Mouse (Mus musculus) CH12.LX (cell line): Measurements from ENCODE around the gene Cabin1.

Experiments used
- CHD2 ChIP-seq: IDR thresholded peaks from 2 replicates; pipeline ENCODE4 v1.6.1; 2011; ENCODE audit warnings: low read length, improper control_type of control experiment
- CTCF ChIP-seq, 2 experiments: IDR thresholded peaks in 1 of 2; conservative IDR thresholded peaks in 1 of 2; 2 replicates each; pipeline ENCODE4 v1.5.1; 2011 to 2012; ENCODE audit warnings: low read depth in 2 of 2, low read length in 2 of 2, improper control_type of control experiment in 1 of 2, inconsistent platforms in 1 of 2, mild to moderate bottlenecking in 1 of 2, moderate library complexity in 1 of 2
- ELF1 ChIP-seq: IDR thresholded peaks from 2 replicates; pipeline ENCODE4 v1.6.1; 2014; ENCODE audit warnings: low read depth, mild to moderate bottlenecking, inconsistent platforms, low read length, improper control_type of control experiment
- JUN ChIP-seq: IDR thresholded peaks from 2 replicates; pipeline ENCODE4 v1.6.1; 2011; ENCODE audit warnings: low read depth, mild to moderate bottlenecking, low read length, improper control_type of control experiment, moderate library complexity; ENCODE audit not compliant: insufficient read depth
- MAX ChIP-seq: IDR thresholded peaks from 2 replicates; pipeline ENCODE4 v1.6.1; 2011; ENCODE audit warnings: low read length, improper control_type of control experiment
- NELFE ChIP-seq: IDR thresholded peaks from 2 replicates; pipeline ENCODE4 v1.6.1; 2011; ENCODE audit warnings: low read depth, low read length, improper control_type of control experiment
- PAX5 ChIP-seq: IDR thresholded peaks from 2 replicates; pipeline ENCODE4 v1.6.1; 2012; ENCODE audit warnings: low read length, inconsistent platforms, mixed read lengths
- POLR2A ChIP-seq: IDR thresholded peaks from 2 replicates; pipeline ENCODE4 v1.6.1; 2011; ENCODE audit warnings: low read depth, mild to moderate bottlenecking, improper control_type of control experiment, low read length
- POLR2AphosphoS2 ChIP-seq: IDR thresholded peaks from 2 replicates; pipeline ENCODE4 v1.6.1; 2011; ENCODE audit warnings: low read depth, low read length, improper control_type of control experiment
- SMC3 ChIP-seq: IDR thresholded peaks from 2 replicates; pipeline ENCODE4 v1.6.1; 2011; ENCODE audit warnings: low read depth, low read length, improper control_type of control experiment
- TBP ChIP-seq: conservative IDR thresholded peaks from 2 replicates; pipeline ENCODE4 v1.6.1; 2011; ENCODE audit warnings: low read depth, low read length, improper control_type of control experiment
- USF1 ChIP-seq: IDR thresholded peaks from 2 replicates; pipeline ENCODE4 v1.6.1; 2014; ENCODE audit warnings: low read depth, mild to moderate bottlenecking, inconsistent platforms, low read length, improper control_type of control experiment

- TF ChIP-seq CTCF (conservative IDR thresholded peaks at IDR 0.05 in 1 of 2, IDR thresholded peaks at IDR 0.05 in 1 of 2; ENCODE audit: low read depth in 2 of 2, low read length in 2 of 2) (no peak), POLR2A (no peak), POLR2AphosphoS2 (no peak), NELFE (no peak), SMC3 (no peak), MAX (no peak), ELF1 (no peak), JUN (no peak), CHD2 (no peak), USF1 (no peak), TBP (no peak), PAX5 (no peak)
Measured at GRCm38 (mm10) chr10:75634610-75635009, 129.5 kb downstream of the Cabin1 start.
